Mouse (Mus musculus) hindbrain, embryonic 15.5 days (tissue): ENCODE data around the gene 1810009A15Rik. TPM values are rescaled to one million over a fixed set of nuclear protein-coding genes. Genes with fewer than 3 reads are reported as not detected.
"Not testable (repeated sequence)": the region's sequence is repeated elsewhere in the genome, so short reads cannot be mapped to it uniquely, and the experiment has no call there.

Experiments used
- ATAC-seq: fragments of 200-750 bp; cut with Nextera tagmentation; 2 replicates; pipeline ENCODE4 v1.8.0; 2017; ENCODE audit warnings: low read depth, moderate number of reproducible peaks, moderate TSS enrichment; ENCODE audit not compliant: low FRiP score
- H3K27ac ChIP-seq: fragments of 300-500 bp; sonication (generic); replicated peaks from 2 replicates; pipeline ENCODE4 v1.5.1; 2015; ENCODE audit warnings: mild to moderate bottlenecking, inconsistent platforms
- H3K27me3 ChIP-seq: fragments of 300-500 bp; sonication (generic); 2 replicates; pipeline ENCODE4 v1.6.1; 2015; ENCODE audit warnings: control low read depth, inconsistent platforms
- H3K36me3 ChIP-seq: fragments of 300-500 bp; sonication (generic); 2 replicates; pipeline ENCODE4 v1.6.1; 2015; ENCODE audit warnings: control low read depth, inconsistent platforms
- H3K4me1 ChIP-seq: fragments of 300-500 bp; sonication (generic); replicated peaks from 2 replicates; pipeline ENCODE4 v1.6.1; 2015; ENCODE audit warnings: control low read depth, inconsistent platforms
- H3K4me2 ChIP-seq: fragments of 300-500 bp; sonication (generic); 2 replicates; pipeline ENCODE4 v1.6.1; 2015; ENCODE audit warnings: moderate library complexity, mild to moderate bottlenecking, inconsistent platforms
- H3K4me3 ChIP-seq: fragments of 300-500 bp; sonication (generic); 2 replicates; pipeline ENCODE4 v1.5.1; 2015; ENCODE audit warnings: mild to moderate bottlenecking, inconsistent platforms
- H3K9ac ChIP-seq: fragments of 300-500 bp; sonication (generic); 2 replicates; pipeline ENCODE4 v1.6.1; 2015; ENCODE audit warnings: inconsistent platforms
- H3K9me3 ChIP-seq: fragments of 300-500 bp; sonication (generic); 2 replicates; pipeline ENCODE4 v1.6.1; 2016; ENCODE audit warnings: control low read depth, inconsistent platforms
- WGBS: fragments of 180-500 bp; shearing (Covaris S2); methylation state at CpG from one replicate; pipeline ENCODE4 v1.1.7; 2015; 5-methylcytosine and 5-hydroxymethylcytosine counted together
- polyA plus RNA-seq: library from polyadenylated mRNA; unstranded; fragments of >200 nt; fragmentation: Nextera tagmentation; extraction: Ambion mirVana; gene quantifications from 2 replicates; pipeline ENCODE4 v1.2.1, GENCODE M21; 2015

1810009A15Rik gene
- polyA plus RNA-seq, 1 experiment from 2014 or later, result 45.3 TPM

GRCm38 (mm10) chr19:8853117-8853516 is 35.5 kb upstream of the 1810009A15Rik start:
- no peak overlapping the region for H3K9ac ChIP-seq
- H3K4me2 ChIP-seq, result no peak overlapping the region
- no peak overlapping the region for H3K4me3 ChIP-seq
- ATAC-seq, result no peak
- H3K27me3 ChIP-seq, result no peaks in the 10 kb centered on the region
- H3K4me1 ChIP-seq, result no peaks in the 10 kb centered on the region
- 91% methylated on average over 3 of the region's 3 CpGs for WGBS
- H3K9me3 ChIP-seq, result no peaks in the 10 kb centered on the region
- H3K27ac ChIP-seq, result no peak overlapping the region
- peaks cover 6% of the 10 kb centered on the region; the same call in 1 of the 2 replicates for H3K36me3 ChIP-seq

GRCm38 (mm10) chr19:8857689-8858088 is 31.0 kb upstream of the 1810009A15Rik start:
- no peaks in the 10 kb centered on the region for H3K9me3 ChIP-seq
- 36% methylated on average over 4 of the region's 4 CpGs for WGBS
- no peaks in the 10 kb centered on the region for H3K27me3 ChIP-seq
- no peak overlapping the region for H3K4me3 ChIP-seq
- no peak overlapping the region for H3K9ac ChIP-seq
- no peak overlapping the region for H3K4me2 ChIP-seq
- H3K27ac ChIP-seq, result no peak overlapping the region
- no peak for ATAC-seq
- H3K4me1 ChIP-seq, result no peaks in the 10 kb centered on the region
- no peaks in the 10 kb centered on the region for H3K36me3 ChIP-seq

GRCm38 (mm10) chr19:8859018-8859417 is 29.6 kb upstream of the 1810009A15Rik start:
- ATAC-seq, result no peak
- WGBS, result 22% methylated on average over 1 of the region's 1 CpGs
- Histone ChIP-seq H3K27me3 (no peaks in the 10 kb centered on the region), H3K4me2 (no peak overlapping the region), H3K4me3 (no peak overlapping the region), H3K9ac (no peak overlapping the region), H3K27ac (no peak overlapping the region), H3K36me3 (no peaks in the 10 kb centered on the region), H3K9me3 (no peaks in the 10 kb centered on the region), H3K4me1 (no peaks in the 10 kb centered on the region)

- H3K4me3 ChIP-seq, result no peak overlapping the region
- WGBS, result 89% methylated on average over 6 of the region's 6 CpGs
- H3K9ac ChIP-seq, result no peak overlapping the region
- no peak for ATAC-seq
- no peak overlapping the region for H3K27ac ChIP-seq
- no peak overlapping the region for H3K4me2 ChIP-seq
- no peaks in the 10 kb centered on the region for H3K4me1 ChIP-seq
- H3K27me3 ChIP-seq, result no peaks in the 10 kb centered on the region
- H3K36me3 ChIP-seq, result no peaks in the 10 kb centered on the region
- H3K9me3 ChIP-seq, result no peaks in the 10 kb centered on the region
Measured at GRCm38 (mm10) chr19:8864265-8864664, 24.4 kb upstream of the 1810009A15Rik start.

GRCm38 (mm10) chr19:8870381-8870780 is 18.3 kb upstream of the 1810009A15Rik start:
- Histone ChIP-seq H3K4me1 (peaks cover 16% of the 10 kb centered on the region), H3K4me3 (peak overlapping the region; percentile 92; the same call in 1 of the 2 replicates), H3K27ac (0 out of 2 replicates have a peak overlapping the region, but pooled peaks have one; percentile 81), H3K4me2 (peak overlapping the region; percentile 92), H3K36me3 (peaks cover 17% of the 10 kb centered on the region)
- H3K27me3 ChIP-seq, H3K9me3 ChIP-seq, H3K9ac ChIP-seq, ATAC-seq: not testable (repeated sequence)
- WGBS, result 80% methylated on average over 3 of the region's 3 CpGs

GRCm38 (mm10) chr19:8870838-8871237 is 17.8 kb upstream of the 1810009A15Rik start:
- H3K9ac ChIP-seq, result peak overlapping the region; percentile 99
- WGBS, result 61% methylated on average over 9 of the region's 9 CpGs
- peak overlapping the region; percentile 92 for H3K4me3 ChIP-seq
- no peaks in the 10 kb centered on the region for H3K9me3 ChIP-seq
- peak; percentile 52 for ATAC-seq
- no peaks in the 10 kb centered on the region for H3K27me3 ChIP-seq
- H3K36me3 ChIP-seq, result peaks cover 22% of the 10 kb centered on the region
- H3K4me1 ChIP-seq, result peaks cover 16% of the 10 kb centered on the region
- H3K4me2 ChIP-seq, result peak overlapping the region; percentile 92
- peak overlapping the region; percentile 81 for H3K27ac ChIP-seq

- H3K4me1 ChIP-seq, result peaks cover 16% of the 10 kb centered on the region
- H3K27me3 ChIP-seq, result no peaks in the 10 kb centered on the region
- peak within 1 kb of the TSS; percentile 99 for H3K9ac ChIP-seq
- peak within 1 kb of the TSS; percentile 92 for H3K4me3 ChIP-seq
- peaks cover 28% of the 10 kb centered on the region for H3K36me3 ChIP-seq
- under 1% methylated on average over 59 of the region's 59 CpGs for WGBS
- H3K27ac ChIP-seq, result peak within 1 kb of the TSS; percentile 81
- no peaks in the 10 kb centered on the region for H3K9me3 ChIP-seq
- peak; percentile 97 for ATAC-seq
- H3K4me2 ChIP-seq, result peak within 1 kb of the TSS; percentile 92
Measured at GRCm38 (mm10) chr19:8871267-8872186, 17.1 kb upstream of the 1810009A15Rik start, which contains the start of gene Ubxn1. Gene Ubxn1 (plus strand): TSS chr19:8871496.

- H3K4me2 ChIP-seq, result peak overlapping the region; percentile 92
- H3K27me3 ChIP-seq, result no peaks in the 10 kb centered on the region
- H3K9ac ChIP-seq, result peak overlapping the region; percentile 99
- H3K4me3 ChIP-seq, result peak overlapping the region; percentile 92
- ATAC-seq, result no peak
- H3K27ac ChIP-seq, result 0 out of 2 replicates have a peak overlapping the region, but pooled peaks have one; percentile 81
- H3K4me1 ChIP-seq, result peaks cover 16% of the 10 kb centered on the region
- H3K36me3 ChIP-seq, result peaks cover 33% of the 10 kb centered on the region
- no peaks in the 10 kb centered on the region for H3K9me3 ChIP-seq
- WGBS, result 79% methylated on average over 10 of the region's 10 CpGs
Measured at GRCm38 (mm10) chr19:8872266-8872840, 16.3 kb upstream of the 1810009A15Rik start.

GRCm38 (mm10) chr19:8875031-8875430 is 13.6 kb upstream of the 1810009A15Rik start:
- Histone ChIP-seq H3K27me3 (no peaks in the 10 kb centered on the region), H3K9ac (no peak overlapping the region), H3K4me2 (no peak overlapping the region), H3K36me3 (peaks cover 33% of the 10 kb centered on the region), H3K4me3 (no peak overlapping the region), H3K4me1 (peaks cover 26% of the 10 kb centered on the region), H3K9me3 (no peaks in the 10 kb centered on the region), H3K27ac (no peak overlapping the region)
- 95% methylated on average over 7 of the region's 7 CpGs for WGBS
- ATAC-seq, result no peak

- Histone ChIP-seq H3K4me2 (peak within 1 kb of the TSS; percentile 92), H3K27ac (peak within 1 kb of the TSS; percentile 90), H3K36me3 (peaks cover 15% of the 10 kb centered on the region), H3K9me3 (no peaks in the 10 kb centered on the region), H3K9ac (peak within 1 kb of the TSS; percentile 94), H3K4me3 (peak within 1 kb of the TSS; percentile 87), H3K27me3 (no peaks in the 10 kb centered on the region), H3K4me1 (peaks cover 14% of the 10 kb centered on the region)
- ATAC-seq, result peak; percentile 96
- WGBS, result under 1% methylated on average over 42 of the region's 42 CpGs
Measured at GRCm38 (mm10) chr19:8880311-8881033, 8.2 kb upstream of the 1810009A15Rik start, which contains the start of gene Uqcc3. Gene Uqcc3 (minus strand): TSS chr19:8880923.

- H3K27ac ChIP-seq, result peak overlapping the region; percentile 90
- no peaks in the 10 kb centered on the region for H3K27me3 ChIP-seq
- no peaks in the 10 kb centered on the region for H3K9me3 ChIP-seq
- peaks cover 10% of the 10 kb centered on the region for H3K36me3 ChIP-seq
- H3K4me3 ChIP-seq, result peak overlapping the region; percentile 87
- H3K4me2 ChIP-seq, result peak overlapping the region; percentile 92
- no peak for ATAC-seq
- H3K4me1 ChIP-seq, result peaks cover 14% of the 10 kb centered on the region
- 15% methylated on average over 3 of the region's 3 CpGs for WGBS
- peak overlapping the region; percentile 94; the same call in 1 of the 2 replicates for H3K9ac ChIP-seq
Measured at GRCm38 (mm10) chr19:8881034-8881392, 7.6 kb upstream of the 1810009A15Rik start.
